Mouse (Mus musculus) MEL-GATA-1-ER (cell line): ENCODE data around the gene Acap1.
A peak's percentile ranks its signal among the peaks of the same experiment; 100 is the strongest.
"Not testable (repeated sequence)": the region's sequence is repeated elsewhere in the genome, so short reads cannot be mapped to it uniquely, and the experiment has no call there.

ENCODE experiments used
- DNase-seq: peaks from one replicate; pipeline ENCODE4 v3.0.0-alpha.2; 2012; ENCODE audit warnings: low read depth; ENCODE audit errors: extremely low read depth

Acap1 gene

DNA sequence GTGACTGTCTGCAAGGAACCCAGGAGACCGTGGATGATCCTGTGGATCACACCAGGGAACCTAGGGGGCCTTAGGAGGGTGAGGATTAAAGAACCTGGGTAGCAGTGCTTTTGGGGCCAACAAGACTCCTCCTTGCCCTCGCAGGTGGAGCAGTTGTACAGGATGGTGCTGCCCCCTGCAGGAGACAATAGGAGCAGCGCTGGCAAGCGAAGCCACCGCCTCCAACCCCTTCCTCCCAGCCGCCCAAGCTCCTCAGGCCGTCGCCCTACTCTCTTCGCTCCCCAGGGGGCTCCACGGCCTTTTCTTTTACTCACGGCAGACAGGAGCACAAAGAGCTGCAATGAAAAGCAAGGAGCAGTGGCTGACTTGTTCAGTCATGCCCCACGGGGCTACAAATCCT lies 18.5 kb downstream of the Acap1 start:
- peak; percentile 72 for DNase-seq

DNA sequence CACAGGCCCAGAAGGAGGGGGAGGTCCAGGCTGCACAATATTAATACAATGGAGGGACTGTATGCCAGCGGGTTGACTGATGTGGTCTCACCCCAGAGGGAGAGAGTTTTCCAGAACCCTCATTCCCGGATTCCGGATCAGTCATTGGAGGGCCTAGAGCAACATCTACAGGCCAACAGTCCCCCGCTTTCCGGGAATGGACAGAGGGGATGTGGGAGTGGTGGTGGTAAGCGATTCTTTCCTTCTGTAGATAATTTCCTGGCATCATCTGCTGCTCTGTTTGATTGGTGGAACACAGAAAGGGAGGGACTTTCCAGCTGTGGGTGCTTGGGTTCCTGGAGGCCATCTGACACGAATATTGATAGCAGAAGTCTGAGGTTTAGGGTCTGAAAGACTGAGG lies 19.2 kb downstream of the Acap1 start:
- DNase-seq, result peak; percentile 83

- DNase-seq, result no peak
Measured at GRCm38 (mm10) chr11:69872451-69872850, 22.9 kb downstream of the Acap1 start.

DNA sequence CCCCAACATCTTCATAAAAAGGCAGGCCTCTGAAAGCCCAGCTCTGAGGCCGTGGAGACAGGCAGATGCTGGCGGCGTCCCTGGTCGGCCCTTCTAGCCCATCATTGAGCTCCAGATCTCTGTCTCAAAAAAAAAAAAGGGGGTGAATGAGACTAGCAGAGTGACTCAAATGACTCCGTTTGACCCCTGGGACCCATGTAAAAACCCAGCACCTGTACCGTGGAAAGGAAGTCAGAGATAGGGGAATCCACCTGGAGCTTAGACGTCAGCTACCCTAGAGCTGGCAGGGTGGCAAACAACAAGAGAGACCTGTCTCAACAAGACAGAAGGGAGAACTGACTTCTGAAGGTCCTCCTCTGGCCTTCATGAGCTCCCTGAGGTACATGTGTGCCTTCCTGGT lies 23.5 kb downstream of the Acap1 start:
- no peak for DNase-seq

GRCm38 (mm10) chr11:69870289-69871069 lies 24.9 kb downstream of the Acap1 start:
- no peak for DNase-seq

DNA sequence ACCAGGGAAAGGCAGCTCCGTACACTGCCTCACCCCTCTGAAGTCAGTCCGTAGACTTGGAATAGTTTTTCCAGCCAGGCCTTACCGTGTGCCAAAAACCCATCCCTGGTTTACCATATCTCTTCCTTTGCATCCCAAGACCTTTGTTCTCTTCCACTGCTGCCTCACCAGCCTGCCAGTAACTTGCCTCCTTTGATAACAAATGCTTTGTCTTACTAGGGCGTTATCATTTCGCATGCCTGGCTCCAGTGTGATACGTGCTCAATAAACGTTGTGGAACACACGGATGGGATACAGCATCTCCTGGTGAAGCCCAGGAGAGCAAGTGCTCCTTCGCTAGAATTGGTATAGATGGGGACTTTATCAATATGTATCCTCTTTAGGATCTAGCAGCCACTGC lies 28.0 kb downstream of the Acap1 start:
- no peak for DNase-seq

GRCm38 (mm10) chr11:69865561-69865960 lies 29.8 kb downstream of the Acap1 start:
- no peak for DNase-seq

DNA sequence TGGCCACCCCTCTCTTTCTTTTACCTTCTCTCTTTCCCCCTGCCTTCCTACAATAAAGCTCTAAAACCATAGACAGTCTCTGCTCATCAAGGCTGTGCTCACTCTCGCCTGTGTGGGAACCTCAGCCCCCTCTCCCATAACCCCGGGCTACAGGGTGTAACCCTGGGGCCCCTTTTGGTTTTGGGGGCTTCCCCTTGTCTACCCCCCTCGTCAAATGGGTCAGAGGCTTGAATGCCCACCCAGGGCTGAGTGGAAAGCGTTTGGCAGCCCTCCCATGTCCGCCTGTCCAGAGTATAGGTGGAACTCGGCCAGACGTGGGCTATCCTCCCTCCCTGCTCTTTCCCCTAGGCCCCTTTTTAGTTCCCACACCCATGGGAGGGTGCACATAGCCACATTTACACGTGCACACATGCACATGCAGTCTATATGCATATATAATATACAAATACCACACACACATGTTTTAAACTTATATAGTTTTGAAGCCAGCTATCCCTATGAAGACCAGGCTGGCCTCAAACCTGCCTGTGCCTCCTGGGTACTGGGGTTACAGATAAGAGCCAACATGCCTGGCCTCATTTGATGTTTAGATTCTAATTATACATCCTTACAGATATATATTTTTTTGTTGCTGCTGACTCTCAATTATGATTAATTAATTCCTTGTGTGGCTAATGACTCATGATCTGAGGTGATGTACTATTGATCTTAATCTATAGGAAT lies 31.0 kb downstream of the Acap1 start:
- no peak for DNase-seq

DNA sequence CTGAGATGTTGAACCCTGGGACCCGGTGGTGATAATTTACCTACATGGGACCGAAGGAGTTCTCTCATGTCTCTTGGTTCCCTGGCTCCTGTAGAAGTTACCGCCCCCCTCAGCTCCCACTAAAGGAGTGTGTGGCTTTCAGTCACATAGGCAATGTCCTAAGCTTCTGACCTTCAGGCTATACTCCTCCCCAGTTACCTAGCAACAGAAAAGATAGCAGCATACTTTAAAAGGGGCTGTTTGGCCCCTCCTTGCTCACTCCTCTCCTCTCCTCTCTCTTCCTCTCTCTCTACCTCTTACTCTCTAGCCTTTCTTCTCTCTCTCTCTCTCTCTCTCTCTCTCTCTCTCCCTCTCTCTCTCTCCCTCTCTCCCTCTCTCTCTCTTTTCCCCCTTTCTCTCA lies 31.6 kb downstream of the Acap1 start:
- DNase-seq, result not testable (repeated sequence)

GRCm38 (mm10) chr11:69858113-69858998 lies 37.0 kb downstream of the Acap1 start, which contains the start of gene Tnk1:
Tnk1 (minus strand) TSS chr11:69858730.
- DNase-seq, result no peak

GRCm38 (mm10) chr11:69855347-69855746 lies 40.0 kb downstream of the Acap1 start:
- DNase-seq, result no peak

DNA sequence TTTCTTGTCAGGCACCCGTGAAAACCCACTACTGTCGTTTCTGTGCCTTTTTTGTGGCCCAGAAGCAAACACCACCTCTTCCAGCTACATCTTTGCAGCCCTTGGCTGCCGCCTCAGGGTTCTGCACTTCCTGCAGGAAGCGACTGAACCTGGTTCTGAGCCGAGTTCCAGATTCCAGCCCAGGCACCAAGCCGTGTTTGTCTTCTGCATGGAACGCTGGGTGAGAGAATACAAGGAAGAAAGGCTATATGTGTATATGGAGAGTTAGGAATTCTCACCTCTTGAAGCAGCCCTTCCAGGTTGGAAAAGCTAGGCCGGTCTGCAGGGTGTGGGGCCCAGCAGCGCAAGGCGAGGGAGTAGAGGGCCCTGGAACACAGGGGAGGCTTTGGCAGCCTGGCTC lies 40.7 kb downstream of the Acap1 start:
- DNase-seq, result no peak

GRCm38 (mm10) chr11:69853994-69854393 lies 41.3 kb downstream of the Acap1 start:
- peak; percentile 95 for DNase-seq

DNA sequence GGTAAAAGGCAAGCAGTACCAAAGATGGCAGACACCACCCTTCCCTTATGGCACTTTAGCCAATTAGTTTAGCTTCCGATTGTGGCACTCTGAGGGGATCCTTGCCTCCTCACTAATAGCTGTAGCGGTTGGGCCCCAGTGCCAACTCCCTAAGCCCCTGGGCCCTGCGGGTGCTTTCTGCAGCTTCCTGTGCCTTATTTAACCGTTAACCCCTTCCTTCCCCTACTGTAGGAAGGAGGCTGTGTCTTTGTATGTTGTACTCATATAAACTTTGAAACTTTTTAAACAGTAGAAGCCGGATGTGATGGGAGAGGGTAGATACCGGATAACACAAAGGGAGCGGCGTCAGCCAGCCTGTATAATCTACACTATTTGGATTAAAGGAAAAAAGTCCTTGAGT lies 44.6 kb downstream of the Acap1 start:
- no peak for DNase-seq

DNA sequence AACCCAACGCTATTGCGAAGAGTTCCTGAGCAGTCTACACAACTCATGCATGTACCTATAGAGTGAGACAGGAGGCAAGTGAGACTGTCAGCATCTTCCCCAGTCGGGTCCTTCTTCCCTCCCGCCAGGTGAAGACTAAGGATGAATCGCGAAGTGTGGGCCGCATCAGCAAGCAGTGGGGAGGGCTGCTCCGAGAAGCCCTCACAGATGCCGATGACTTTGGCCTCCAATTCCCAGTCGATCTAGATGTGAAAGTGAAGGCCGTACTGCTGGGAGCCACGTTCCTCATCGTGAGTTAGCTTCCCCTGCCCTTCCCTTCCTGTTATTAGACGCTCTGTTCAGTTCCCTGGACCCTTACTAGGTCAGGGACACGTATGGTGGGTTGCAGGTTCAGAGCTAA lies 45.5 kb downstream of the Acap1 start:
- no peak for DNase-seq

GRCm38 (mm10) chr11:69849128-69849527 lies 46.2 kb downstream of the Acap1 start:
- no peak for DNase-seq

DNA sequence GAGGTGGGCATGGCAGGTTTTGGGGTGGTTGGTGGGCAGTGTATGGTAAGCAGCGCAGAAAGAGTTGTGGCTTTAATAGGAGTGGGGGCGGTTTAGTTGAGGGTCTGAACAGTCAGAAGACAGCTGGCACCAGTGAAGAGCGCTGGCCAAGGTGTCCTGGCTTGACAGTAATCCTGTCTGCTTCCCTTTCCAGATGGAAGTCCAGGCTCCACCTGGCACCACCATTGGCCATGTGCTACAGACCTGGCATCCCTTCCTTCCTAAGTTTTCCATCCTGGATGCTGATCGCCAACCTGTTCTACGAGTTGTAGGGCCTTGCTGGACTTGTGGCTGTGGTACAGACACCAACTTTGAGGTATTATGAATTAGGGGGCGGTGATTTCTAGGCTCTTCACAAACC lies 47.3 kb downstream of the Acap1 start:
- no peak for DNase-seq

- DNase-seq, result no peak
Measured at GRCm38 (mm10) chr11:69846738-69847688, 48.3 kb downstream of the Acap1 start.

GRCm38 (mm10) chr11:69846198-69846680 lies 49.1 kb downstream of the Acap1 start, which contains the start of gene Plscr3:
Plscr3 (plus strand) TSS chr11:69846376.
- peak; percentile 80 for DNase-seq

GRCm38 (mm10) chr11:69838714-69839104 lies 56.6 kb downstream of the Acap1 start:
- DNase-seq, result peak; percentile 49
